Mouse (Mus musculus): ENCODE results near the gene Ap2a1.

DNA sequence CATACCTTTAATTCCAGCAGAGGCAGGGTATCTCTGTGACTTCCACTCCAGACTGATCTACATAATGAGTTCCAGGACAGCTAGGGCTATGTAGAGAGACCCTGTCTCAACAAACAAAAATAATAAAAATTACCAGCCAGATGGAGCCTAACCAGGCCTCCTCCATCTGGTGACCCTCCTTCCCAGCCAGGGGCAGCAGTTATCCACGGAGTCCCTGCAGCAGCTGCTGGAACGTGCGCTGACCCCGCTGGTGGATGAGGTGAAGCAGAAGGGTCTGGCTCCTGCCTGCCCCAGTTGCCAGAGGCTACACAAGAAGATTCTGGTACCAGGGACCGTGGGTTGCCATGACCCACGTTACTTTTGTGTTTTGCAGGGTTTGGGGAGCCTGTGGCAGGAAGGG lies 27.0 kb upstream of the Ap2a1 start:
- TF ChIP-seq CTCF (IDR thresholded peaks at IDR 0.05; ENCODE audit: low read depth) = no peak
- no peak for TF ChIP-seq EP300 (IDR thresholded peaks at IDR 0.05; ENCODE audit: low read depth)

Measured in liver, postnatal 0 days (tissue).